Mouse (Mus musculus): Measurements from ENCODE around the gene Malsu1.

DNA sequence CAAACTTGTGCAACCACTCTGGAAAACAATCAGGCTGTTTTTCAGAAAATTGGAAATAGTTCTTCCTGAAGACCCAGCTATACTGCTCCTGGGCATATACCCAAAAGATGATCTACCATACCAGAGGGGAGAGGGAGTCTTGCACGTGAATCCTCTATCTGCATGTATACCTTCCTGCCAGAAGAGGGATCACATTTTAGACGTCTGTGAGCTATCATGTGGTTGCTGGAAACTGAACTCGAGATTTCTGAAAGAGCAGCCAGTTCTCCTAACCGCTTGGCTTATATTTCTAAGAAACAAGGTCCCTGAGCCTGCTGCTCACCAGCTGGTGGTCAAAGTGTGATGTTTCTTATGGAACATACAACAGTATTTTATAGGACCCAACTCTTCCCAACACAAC lies 5.2 kb upstream of the Malsu1 start:
- TF ChIP-seq FLI1 (IDR thresholded peaks at IDR 0.05; ENCODE audit: low read length) (no peak), GATA1 (IDR thresholded peaks at IDR 0.05; ENCODE audit: borderline replicate concordance, low read length) (no peak)
